Mouse (Mus musculus): ENCODE data around the gene Rbfox1. TPM values are rescaled to one million over a fixed set of nuclear protein-coding genes. Genes with fewer than 3 reads are reported as not detected.

The Rbfox1 gene
- polyA plus RNA-seq, 1 experiment from 2014 or later: 4.7 TPM

DNA sequence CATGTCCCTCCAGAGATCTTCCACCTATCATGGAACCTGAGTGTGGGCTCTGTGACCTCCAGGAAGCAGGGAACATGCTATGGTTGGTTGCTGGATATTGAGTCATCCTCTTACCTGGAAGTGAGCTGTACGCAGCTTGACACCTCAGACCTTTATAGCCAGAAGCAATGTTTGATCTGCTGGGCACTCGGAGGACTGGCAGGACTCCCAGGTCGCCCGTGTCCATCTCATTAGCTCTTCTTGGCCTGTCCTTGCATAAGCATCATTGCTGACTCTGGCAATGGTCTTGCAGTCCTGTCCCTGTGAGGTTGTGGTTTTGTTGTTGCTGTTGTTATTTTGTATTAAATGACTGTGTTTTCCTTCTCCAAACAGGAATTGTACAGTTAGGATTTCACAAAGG lies 180.3 kb downstream of the Rbfox1 start:
- peaks cover 0 to 2% of the 10 kb centered on the region in 2 experiments; a peak in 1 of 4 replicates for H3K4me1 ChIP-seq (ENCODE audit: control insufficient read depth in 2 of 2, insufficient read depth in 2 of 2, low read length in 2 of 2)
- no peak for ATAC-seq (ENCODE audit: insufficient number of reproducible peaks, insufficient read depth, low FRiP score, low read depth)
- no peak overlapping the region for H3K9ac ChIP-seq (ENCODE audit: low read length)
- WGBS: 89% methylated on average over 4 of the region's 4 CpGs
- no peak overlapping the region for H3K27ac ChIP-seq (replicated peaks in 1 of 2; ENCODE audit: control insufficient read depth in 1 of 2, insufficient read depth in 1 of 2, low read depth in 2 of 2, low read length in 2 of 2)
- H3K27me3 ChIP-seq (ENCODE audit: control insufficient read depth, insufficient read depth, low read length): no peaks in the 10 kb centered on the region
- no peaks in the 10 kb centered on the region for H3K36me3 ChIP-seq (ENCODE audit: control insufficient read depth, insufficient read depth, low read length)
- no peak overlapping the region for H3K4me3 ChIP-seq (ENCODE audit: control insufficient read depth in 1 of 2, insufficient read depth in 1 of 2, low read depth in 1 of 2, low read length in 2 of 2)
- no peaks in the 10 kb centered on the region for H3K9me3 ChIP-seq (ENCODE audit: control insufficient read depth, low read length)
- H3K4me2 ChIP-seq (ENCODE audit: low read length): no peak overlapping the region

DNA sequence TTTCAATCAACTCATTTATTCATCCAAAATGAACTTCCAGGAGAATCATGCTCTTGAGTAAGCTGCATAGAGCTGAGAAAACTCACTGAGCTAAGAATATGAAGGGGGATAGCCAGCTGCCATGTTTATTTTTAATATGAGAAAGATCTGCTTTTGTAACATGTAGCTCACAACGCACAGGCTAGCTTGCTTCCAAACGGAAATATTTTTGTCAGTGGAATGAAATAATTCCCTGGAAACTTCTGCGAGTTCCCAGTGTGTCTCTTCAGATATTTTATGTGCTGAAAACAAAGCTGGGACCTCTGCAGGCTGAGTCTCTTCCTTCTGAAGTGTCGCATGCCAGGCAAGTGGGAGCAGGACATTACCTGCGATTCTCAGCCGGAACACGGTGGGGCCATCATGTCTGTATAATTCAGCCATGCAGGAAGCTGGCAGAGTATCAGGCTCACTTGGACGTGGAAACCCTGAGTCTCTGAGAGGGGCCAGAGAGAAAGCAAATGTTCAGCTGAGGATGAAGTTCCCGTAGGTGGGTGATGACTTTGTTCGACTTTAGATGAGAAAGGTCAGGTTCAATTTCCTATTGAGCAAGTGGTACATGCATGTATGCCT lies 190.4 kb downstream of the Rbfox1 start:
- H3K27me3 ChIP-seq (ENCODE audit: control insufficient read depth, insufficient read depth, low read length): no peaks in the 10 kb centered on the region
- no peak overlapping the region for H3K27ac ChIP-seq (replicated peaks in 1 of 2; ENCODE audit: control insufficient read depth in 1 of 2, insufficient read depth in 1 of 2, low read depth in 2 of 2, low read length in 2 of 2)
- no peak overlapping the region for H3K4me2 ChIP-seq (ENCODE audit: low read length)
- ATAC-seq (ENCODE audit: insufficient number of reproducible peaks, insufficient read depth, low FRiP score, low read depth): no peak
- no peaks in the 10 kb centered on the region for H3K9me3 ChIP-seq (ENCODE audit: control insufficient read depth, low read length)
- H3K4me1 ChIP-seq (ENCODE audit: control insufficient read depth in 2 of 2, insufficient read depth in 2 of 2, low read length in 2 of 2): peaks cover 0 to 2% of the 10 kb centered on the region in 2 experiments; a peak in 1 of 4 replicates
- H3K9ac ChIP-seq (ENCODE audit: low read length): no peak overlapping the region
- H3K4me3 ChIP-seq (ENCODE audit: control insufficient read depth in 1 of 2, insufficient read depth in 1 of 2, low read depth in 1 of 2, low read length in 2 of 2): no peak overlapping the region
- 85% methylated on average over 10 of the region's 10 CpGs for WGBS
- no peaks in the 10 kb centered on the region for H3K36me3 ChIP-seq (ENCODE audit: control insufficient read depth, insufficient read depth, low read length)

DNA sequence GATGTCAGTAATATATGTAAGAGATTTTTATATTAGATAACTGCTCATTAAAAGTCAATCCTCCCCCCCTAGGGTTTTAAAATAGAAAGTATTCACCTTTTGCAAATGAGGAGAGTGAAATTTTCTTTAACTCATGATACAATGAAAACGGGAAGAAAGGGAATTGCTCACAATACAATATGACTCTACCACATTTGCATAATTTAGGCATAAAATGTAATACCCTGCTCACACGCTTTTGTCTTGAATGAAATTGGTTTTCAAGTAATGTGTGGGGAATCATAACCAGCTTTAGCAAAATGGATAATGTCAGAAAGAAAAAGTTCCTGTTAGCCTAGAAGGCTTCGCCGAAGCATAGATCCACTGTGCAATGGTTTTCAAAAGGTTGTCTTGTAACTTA lies 193.9 kb downstream of the Rbfox1 start:
- WGBS: 88% methylated on average over 4 of the region's 4 CpGs
- Histone ChIP-seq H3K27me3 (ENCODE audit: control insufficient read depth, insufficient read depth, low read length) (no peaks in the 10 kb centered on the region), H3K4me1 (ENCODE audit: control insufficient read depth in 2 of 2, insufficient read depth in 2 of 2, low read length in 2 of 2) (peaks cover 0 to 6% of the 10 kb centered on the region in 2 experiments; a peak in 1 of 4 replicates), H3K9ac (ENCODE audit: low read length) (no peak overlapping the region), H3K4me2 (ENCODE audit: low read length) (no peak overlapping the region), H3K4me3 (ENCODE audit: control insufficient read depth in 1 of 2, insufficient read depth in 1 of 2, low read depth in 1 of 2, low read length in 2 of 2) (no peak overlapping the region), H3K36me3 (ENCODE audit: control insufficient read depth, insufficient read depth, low read length) (no peaks in the 10 kb centered on the region), H3K9me3 (ENCODE audit: control insufficient read depth, low read length) (no peaks in the 10 kb centered on the region), H3K27ac (replicated peaks in 1 of 2; ENCODE audit: control insufficient read depth in 1 of 2, insufficient read depth in 1 of 2, low read depth in 2 of 2, low read length in 2 of 2) (no peak overlapping the region)
- no peak for ATAC-seq (ENCODE audit: insufficient number of reproducible peaks, insufficient read depth, low FRiP score, low read depth)

DNA sequence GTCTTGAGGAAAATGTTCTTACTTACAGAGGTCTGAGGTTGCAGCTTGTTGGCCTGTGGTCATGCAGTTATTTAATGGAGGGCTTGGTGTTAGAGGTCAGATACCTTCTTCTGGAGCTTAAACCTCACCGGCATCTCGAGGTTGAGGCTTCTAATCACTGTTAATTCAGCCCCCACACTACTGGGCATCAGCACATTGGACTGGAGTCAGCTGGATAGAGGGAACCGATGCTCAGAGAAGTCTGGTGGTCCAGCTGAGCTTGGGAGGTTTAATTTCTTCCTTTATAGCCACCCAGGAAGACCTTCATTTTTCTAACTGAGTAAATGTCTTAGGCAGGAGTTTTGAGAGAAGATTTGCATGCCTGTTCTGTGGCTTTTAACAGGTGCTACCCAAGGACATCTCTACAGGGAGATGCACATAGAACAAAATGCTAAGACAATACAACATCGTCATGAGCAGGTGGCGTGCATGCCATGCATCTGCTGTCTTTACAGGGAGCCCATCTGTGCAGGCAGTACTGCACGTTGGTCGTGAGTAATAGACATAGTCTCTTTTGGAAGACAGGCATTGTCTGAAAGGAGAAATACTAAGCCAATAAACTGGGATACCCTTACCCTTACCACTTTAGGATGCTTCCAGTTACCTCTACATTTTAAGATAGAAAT lies 199.7 kb downstream of the Rbfox1 start:
- no peak overlapping the region for H3K4me3 ChIP-seq (ENCODE audit: control insufficient read depth in 1 of 2, insufficient read depth in 1 of 2, low read depth in 1 of 2, low read length in 2 of 2)

DNA sequence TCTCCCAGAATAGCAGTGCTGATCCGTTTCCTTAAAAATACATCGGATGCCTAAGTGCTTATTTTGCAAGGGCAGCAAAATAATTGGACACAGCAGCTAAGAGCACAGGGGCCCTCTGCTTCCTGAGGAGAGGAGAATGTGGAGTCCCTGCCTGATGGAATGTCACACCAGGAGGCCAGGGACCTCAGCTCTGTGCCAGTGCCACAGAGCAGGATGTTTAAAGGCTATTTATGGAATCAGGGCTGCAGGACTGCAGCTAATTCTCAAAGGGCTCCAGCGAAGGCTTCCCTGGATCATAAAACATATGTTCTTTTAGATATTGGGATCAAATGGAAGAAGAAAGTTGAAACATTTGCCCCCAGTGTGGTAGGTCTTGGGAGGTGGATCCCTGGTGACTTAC lies 201.0 kb downstream of the Rbfox1 start:
- Histone ChIP-seq H3K4me3 (ENCODE audit: control insufficient read depth in 1 of 2, insufficient read depth in 1 of 2, low read depth in 1 of 2, low read length in 2 of 2) (no peak overlapping the region), H3K9me3 (ENCODE audit: control insufficient read depth, low read length) (no peaks in the 10 kb centered on the region), H3K27ac (replicated peaks in 1 of 2; ENCODE audit: control insufficient read depth in 1 of 2, insufficient read depth in 1 of 2, low read depth in 2 of 2, low read length in 2 of 2) (peak overlapping the region; percentile 94 to 97), H3K27me3 (ENCODE audit: control insufficient read depth, insufficient read depth, low read length) (no peaks in the 10 kb centered on the region), H3K4me2 (ENCODE audit: low read length) (peak overlapping the region; percentile 39), H3K4me1 (ENCODE audit: control insufficient read depth in 2 of 2, insufficient read depth in 2 of 2, low read length in 2 of 2) (peaks cover 10 to 13% of the 10 kb centered on the region in 2 experiments; a peak in 3 of 4 replicates), H3K36me3 (ENCODE audit: control insufficient read depth, insufficient read depth, low read length) (no peaks in the 10 kb centered on the region), H3K9ac (ENCODE audit: low read length) (peak overlapping the region; percentile 56; the same call in 1 of the 2 replicates)
- WGBS: 7% methylated on average over 3 of the region's 3 CpGs
- peak; percentile 93 for ATAC-seq (ENCODE audit: insufficient number of reproducible peaks, insufficient read depth, low FRiP score, low read depth)

More for the DNA sequence above, 199.7 kb downstream of the Rbfox1 start:
- no peaks in the 10 kb centered on the region for H3K36me3 ChIP-seq (ENCODE audit: control insufficient read depth, insufficient read depth, low read length)
- no peaks in the 10 kb centered on the region for H3K9me3 ChIP-seq (ENCODE audit: control insufficient read depth, low read length)
- peaks cover 8 to 19% of the 10 kb centered on the region in 2 experiments; a peak in 3 of 4 replicates for H3K4me1 ChIP-seq (ENCODE audit: control insufficient read depth in 2 of 2, insufficient read depth in 2 of 2, low read length in 2 of 2)
- ATAC-seq (ENCODE audit: insufficient number of reproducible peaks, insufficient read depth, low FRiP score, low read depth): no peak
- H3K4me2 ChIP-seq (ENCODE audit: low read length): no peak overlapping the region
- H3K9ac ChIP-seq (ENCODE audit: low read length): no peak overlapping the region
- no peaks in the 10 kb centered on the region for H3K27me3 ChIP-seq (ENCODE audit: control insufficient read depth, insufficient read depth, low read length)
- H3K27ac ChIP-seq (replicated peaks in 1 of 2; ENCODE audit: control insufficient read depth in 1 of 2, insufficient read depth in 1 of 2, low read depth in 2 of 2, low read length in 2 of 2): no peak overlapping the region
- 78% methylated on average over 7 of the region's 7 CpGs for WGBS

DNA sequence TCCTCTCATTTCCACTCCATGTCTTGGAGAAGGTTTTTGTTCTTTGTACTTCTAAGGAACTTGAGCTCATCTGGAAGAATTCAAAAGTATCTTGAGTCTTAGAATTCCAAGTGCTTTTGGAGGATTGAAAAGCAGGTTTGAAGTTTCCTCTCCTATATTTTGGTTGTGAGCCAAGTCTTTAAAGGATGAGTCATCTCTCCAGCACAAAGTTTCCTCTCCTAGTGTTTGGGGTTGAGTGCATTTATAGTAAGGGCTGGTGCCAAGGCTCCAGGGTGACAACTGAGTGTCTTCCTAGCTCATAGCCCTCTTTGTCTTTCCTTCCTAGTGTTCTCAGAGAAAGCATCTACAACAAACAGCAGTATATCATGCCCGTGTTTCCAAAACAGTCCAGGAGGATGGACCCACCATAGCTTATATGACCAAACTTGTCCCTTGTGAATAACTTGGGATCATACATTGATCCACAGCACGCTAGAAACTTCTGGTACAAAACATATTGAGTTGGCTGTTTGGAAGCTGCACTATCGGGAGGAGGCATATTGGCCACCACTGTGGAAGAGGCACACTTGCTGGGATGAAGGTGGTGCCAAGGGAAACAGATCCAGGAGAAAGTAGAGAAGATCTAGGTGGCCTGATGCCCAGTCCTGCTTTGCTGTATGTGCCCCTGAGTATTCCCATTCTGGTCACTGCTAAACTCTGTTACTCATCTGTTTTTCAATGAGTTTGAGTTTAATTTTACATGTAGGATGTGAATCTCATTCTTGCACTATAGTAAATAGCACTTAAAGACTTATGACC lies 206.4 kb downstream of the Rbfox1 start:
- H3K4me2 ChIP-seq (ENCODE audit: low read length): no peak overlapping the region
- H3K27ac ChIP-seq (replicated peaks in 1 of 2; ENCODE audit: control insufficient read depth in 1 of 2, insufficient read depth in 1 of 2, low read depth in 2 of 2, low read length in 2 of 2): no peak overlapping the region
- H3K4me1 ChIP-seq (ENCODE audit: control insufficient read depth in 2 of 2, insufficient read depth in 2 of 2, low read length in 2 of 2): peaks cover 10 to 13% of the 10 kb centered on the region in 2 experiments
- no peak for ATAC-seq (ENCODE audit: insufficient number of reproducible peaks, insufficient read depth, low FRiP score, low read depth)
- H3K27me3 ChIP-seq (ENCODE audit: control insufficient read depth, insufficient read depth, low read length): no peaks in the 10 kb centered on the region
- WGBS: 79% methylated on average over 3 of the region's 3 CpGs
- H3K9ac ChIP-seq (ENCODE audit: low read length): no peak overlapping the region
- H3K9me3 ChIP-seq (ENCODE audit: control insufficient read depth, low read length): no peaks in the 10 kb centered on the region
- H3K36me3 ChIP-seq (ENCODE audit: control insufficient read depth, insufficient read depth, low read length): no peaks in the 10 kb centered on the region
- no peak overlapping the region for H3K4me3 ChIP-seq (ENCODE audit: control insufficient read depth in 1 of 2, insufficient read depth in 1 of 2, low read depth in 1 of 2, low read length in 2 of 2)

DNA sequence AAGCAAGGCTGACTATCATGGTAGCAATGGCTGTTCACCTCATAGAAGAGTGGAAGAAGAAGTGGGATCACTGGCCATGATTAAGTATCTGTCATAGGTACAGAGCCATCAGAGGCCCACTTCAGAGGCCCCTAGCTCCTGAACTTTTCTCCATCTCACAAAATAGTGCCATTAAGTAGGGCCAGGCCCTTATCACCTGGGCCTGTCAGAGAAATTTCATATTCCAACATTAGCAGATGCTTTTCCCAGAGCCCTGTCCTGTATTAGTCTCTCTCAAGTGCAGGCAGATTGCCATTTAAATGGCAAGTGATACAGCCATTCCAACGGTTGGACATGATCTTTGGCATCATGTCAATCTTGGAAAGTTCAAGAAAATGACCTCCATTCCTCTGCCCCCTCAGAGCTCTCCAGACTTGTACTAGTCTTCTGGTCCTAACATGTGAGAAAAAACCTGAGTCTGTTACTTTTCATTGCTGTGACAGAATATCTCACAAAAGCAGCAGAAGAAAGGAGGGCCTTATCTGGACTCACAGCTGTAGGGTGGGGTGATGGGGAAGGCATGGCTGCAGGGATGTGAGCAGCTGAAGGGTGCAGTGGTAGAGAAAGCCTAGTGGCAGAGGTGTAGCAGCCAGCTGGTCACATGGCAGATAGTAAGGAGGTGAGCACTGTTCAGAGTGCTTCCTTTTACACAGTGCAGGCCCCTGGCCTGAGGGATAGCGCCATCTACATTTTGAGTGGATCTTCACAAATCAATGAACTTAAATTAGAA lies 210.6 kb downstream of the Rbfox1 start:
- H3K9me3 ChIP-seq (ENCODE audit: control insufficient read depth, low read length): no peaks in the 10 kb centered on the region
- no peak overlapping the region for H3K27ac ChIP-seq (replicated peaks in 1 of 2; ENCODE audit: control insufficient read depth in 1 of 2, insufficient read depth in 1 of 2, low read depth in 2 of 2, low read length in 2 of 2)
- H3K4me2 ChIP-seq (ENCODE audit: low read length): no peak overlapping the region
- H3K4me1 ChIP-seq (ENCODE audit: control insufficient read depth in 2 of 2, insufficient read depth in 2 of 2, low read length in 2 of 2): peaks cover 0 to 6% of the 10 kb centered on the region in 2 experiments; a peak in 2 of 4 replicates
- no peaks in the 10 kb centered on the region for H3K36me3 ChIP-seq (ENCODE audit: control insufficient read depth, insufficient read depth, low read length)
- H3K9ac ChIP-seq (ENCODE audit: low read length): no peak overlapping the region
- no peak; the same call in 1 of the 2 replicates for ATAC-seq (ENCODE audit: insufficient number of reproducible peaks, insufficient read depth, low FRiP score, low read depth)
- 51% methylated on average over 2 of the region's 2 CpGs for WGBS
- H3K27me3 ChIP-seq (ENCODE audit: control insufficient read depth, insufficient read depth, low read length): no peaks in the 10 kb centered on the region
- no peak overlapping the region for H3K4me3 ChIP-seq (ENCODE audit: control insufficient read depth in 1 of 2, insufficient read depth in 1 of 2, low read depth in 1 of 2, low read length in 2 of 2)
